Mouse (Mus musculus): Measurements from ENCODE around the gene Khdc3. TPM values are rescaled to one million over a fixed set of nuclear protein-coding genes. Genes with fewer than 3 reads are reported as not detected.
"Not testable (repeated sequence)": the region's sequence is repeated elsewhere in the genome, so short reads cannot be mapped to it uniquely, and the experiment has no call there.

Gene Khdc3
- not detected in 2 replicates for total RNA-seq (2017)

GRCm38 (mm10) chr9:73101536-73101935 is at the start of gene Khdc3:
TSS of gene Khdc3 (plus strand) at chr9:73101836.
- ATAC-seq (replicated peaks; ENCODE audit: low read depth, poor library complexity, severe bottlenecking): no peak

GRCm38 (mm10) chr9:73055441-73055911 is 46.2 kb upstream of the Khdc3 start:
- no peak for ATAC-seq (replicated peaks; ENCODE audit: low read depth, poor library complexity, severe bottlenecking)

- ATAC-seq (replicated peaks; ENCODE audit: low read depth, poor library complexity, severe bottlenecking): no peak
Measured at GRCm38 (mm10) chr9:73059224-73059623, 42.4 kb upstream of the Khdc3 start.

- ATAC-seq (replicated peaks; ENCODE audit: low read depth, poor library complexity, severe bottlenecking): no peak
Measured at GRCm38 (mm10) chr9:73063621-73064290, 37.9 kb upstream of the Khdc3 start.

- no peak for ATAC-seq (replicated peaks; ENCODE audit: low read depth, poor library complexity, severe bottlenecking)
Measured at GRCm38 (mm10) chr9:73067086-73067485, 34.5 kb upstream of the Khdc3 start.

- ATAC-seq (replicated peaks; ENCODE audit: low read depth, poor library complexity, severe bottlenecking): peak; percentile 50
Measured at GRCm38 (mm10) chr9:73068230-73068679, 33.4 kb upstream of the Khdc3 start.

- peak; percentile 26 for ATAC-seq (replicated peaks; ENCODE audit: low read depth, poor library complexity, severe bottlenecking)
Measured at GRCm38 (mm10) chr9:73068688-73069087, 32.9 kb upstream of the Khdc3 start.

GRCm38 (mm10) chr9:73070971-73071659 is 30.5 kb upstream of the Khdc3 start:
- ATAC-seq (replicated peaks; ENCODE audit: low read depth, poor library complexity, severe bottlenecking): peak; percentile 45

GRCm38 (mm10) chr9:73072426-73072825 is 29.2 kb upstream of the Khdc3 start:
- peak; percentile 43 for ATAC-seq (replicated peaks; ENCODE audit: low read depth, poor library complexity, severe bottlenecking)

- peak; percentile 19; the same call in 1 of the 2 replicates for ATAC-seq (replicated peaks; ENCODE audit: low read depth, poor library complexity, severe bottlenecking)
Measured at GRCm38 (mm10) chr9:73073169-73073568, 28.5 kb upstream of the Khdc3 start.

GRCm38 (mm10) chr9:73079349-73079748 is 22.3 kb upstream of the Khdc3 start:
- ATAC-seq (replicated peaks; ENCODE audit: low read depth, poor library complexity, severe bottlenecking): not testable (repeated sequence)

- no peak for ATAC-seq (replicated peaks; ENCODE audit: low read depth, poor library complexity, severe bottlenecking)
Measured at GRCm38 (mm10) chr9:73079801-73080325, 21.8 kb upstream of the Khdc3 start.

GRCm38 (mm10) chr9:73082291-73083000 is 19.2 kb upstream of the Khdc3 start:
- no peak for ATAC-seq (replicated peaks; ENCODE audit: low read depth, poor library complexity, severe bottlenecking)

- ATAC-seq (replicated peaks; ENCODE audit: low read depth, poor library complexity, severe bottlenecking): no peak
Measured at GRCm38 (mm10) chr9:73083956-73084355, 17.7 kb upstream of the Khdc3 start.

- ATAC-seq (replicated peaks; ENCODE audit: low read depth, poor library complexity, severe bottlenecking): peak; percentile 24
Measured at GRCm38 (mm10) chr9:73085845-73086244, 15.8 kb upstream of the Khdc3 start.

GRCm38 (mm10) chr9:73087121-73087520 is 14.5 kb upstream of the Khdc3 start:
- peak; percentile 14; the same call in 1 of the 2 replicates for ATAC-seq (replicated peaks; ENCODE audit: low read depth, poor library complexity, severe bottlenecking)

GRCm38 (mm10) chr9:73087581-73087980 is 14.1 kb upstream of the Khdc3 start:
- ATAC-seq (replicated peaks; ENCODE audit: low read depth, poor library complexity, severe bottlenecking): no peak

GRCm38 (mm10) chr9:73089222-73089920 is 12.3 kb upstream of the Khdc3 start:
- peak; percentile 75 for ATAC-seq (replicated peaks; ENCODE audit: low read depth, poor library complexity, severe bottlenecking)

GRCm38 (mm10) chr9:73090121-73090520 is 11.5 kb upstream of the Khdc3 start:
- no peak for ATAC-seq (replicated peaks; ENCODE audit: low read depth, poor library complexity, severe bottlenecking)

- peak; percentile 48 for ATAC-seq (replicated peaks; ENCODE audit: low read depth, poor library complexity, severe bottlenecking)
Measured at GRCm38 (mm10) chr9:73091747-73092146, 9.9 kb upstream of the Khdc3 start.

Measured in common myeloid progenitor, adult 5-6 weeks (primary cell).